Mouse (Mus musculus) right cerebral cortex, postnatal 36 days (tissue): Measurements from ENCODE around the gene Ank.
"Not testable (repeated sequence)": the region's sequence is repeated elsewhere in the genome, so short reads cannot be mapped to it uniquely, and the experiment has no call there.

Source experiments
- DNase-seq, 2 experiments: peaks; one replicate each; pipeline ENCODE4 v3.0.0; 2022; ENCODE audit warnings: low spot score in 2 of 2, mixed read lengths in 1 of 2

The Ank gene

GRCm38 (mm10) chr15:27467081-27467491 lies 609 bp downstream of the Ank start:
- DNase-seq = no peak

- DNase-seq = no peak
Measured at GRCm38 (mm10) chr15:27467641-27468040, 1.2 kb downstream of the Ank start.

GRCm38 (mm10) chr15:27468822-27469488 lies 2.5 kb downstream of the Ank start:
- DNase-seq = no peak

DNA sequence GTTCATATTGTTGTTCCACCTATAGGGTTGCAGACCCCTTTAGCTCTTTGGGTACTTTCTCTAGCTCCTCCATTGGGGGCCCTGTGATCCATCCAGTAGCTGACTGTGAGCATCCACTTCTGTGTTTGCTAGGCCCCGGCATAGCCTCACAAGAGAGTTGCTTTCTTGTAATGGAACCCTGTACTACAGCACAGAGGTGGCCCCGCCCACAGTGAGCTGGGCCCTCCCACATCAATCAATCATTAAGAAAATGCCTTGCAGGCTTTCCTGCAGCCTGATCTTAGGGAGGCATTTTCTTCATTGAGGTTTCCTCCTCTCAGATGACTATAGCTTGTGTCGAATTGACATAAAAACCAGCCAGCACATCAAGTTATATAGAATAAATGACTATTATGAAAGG lies 3.9 kb downstream of the Ank start:
- DNase-seq = not testable (repeated sequence)

DNA sequence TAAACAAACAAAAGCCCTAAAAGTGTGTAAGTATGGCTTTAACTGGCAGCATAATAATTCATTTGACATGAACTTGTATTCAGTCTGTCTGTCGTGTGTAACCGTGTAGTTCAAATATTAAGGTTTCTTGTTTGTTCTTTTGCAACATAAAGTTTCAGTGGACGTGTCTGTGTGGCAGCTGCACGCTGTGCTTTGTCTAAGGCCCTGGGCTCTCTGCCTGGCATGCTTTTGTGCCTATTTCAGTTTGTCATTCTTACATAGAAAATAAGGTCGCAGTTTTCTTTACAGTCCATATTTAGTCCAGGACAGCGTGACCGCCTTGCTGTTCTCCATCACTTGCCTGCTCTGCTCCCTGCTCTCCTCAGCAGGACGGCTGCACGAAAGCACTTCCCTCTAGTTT lies 5.8 kb downstream of the Ank start:
- no peak for DNase-seq

DNA sequence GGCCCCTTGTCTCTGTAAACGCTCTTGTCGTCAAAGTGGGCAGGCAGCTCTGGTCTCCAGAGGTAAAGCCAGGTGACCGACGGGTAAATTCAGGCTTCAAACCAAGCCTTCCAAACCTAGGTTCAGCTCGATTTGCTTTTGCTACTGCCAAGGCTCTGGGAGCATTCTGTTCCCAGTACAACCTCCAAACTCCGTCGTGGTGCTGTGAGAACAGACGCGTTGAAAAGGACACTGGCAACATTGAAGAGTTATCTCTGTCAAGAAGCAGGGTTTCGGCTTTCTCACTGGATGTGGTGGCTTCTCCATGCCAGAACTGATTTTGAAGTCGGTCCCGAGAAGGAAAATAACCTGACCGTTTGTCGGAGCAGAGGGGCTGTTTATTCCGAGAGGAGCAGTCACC lies 9.5 kb downstream of the Ank start:
- DNase-seq = no peak

GRCm38 (mm10) chr15:27476671-27477070 lies 10.2 kb downstream of the Ank start:
- DNase-seq = no peak

DNA sequence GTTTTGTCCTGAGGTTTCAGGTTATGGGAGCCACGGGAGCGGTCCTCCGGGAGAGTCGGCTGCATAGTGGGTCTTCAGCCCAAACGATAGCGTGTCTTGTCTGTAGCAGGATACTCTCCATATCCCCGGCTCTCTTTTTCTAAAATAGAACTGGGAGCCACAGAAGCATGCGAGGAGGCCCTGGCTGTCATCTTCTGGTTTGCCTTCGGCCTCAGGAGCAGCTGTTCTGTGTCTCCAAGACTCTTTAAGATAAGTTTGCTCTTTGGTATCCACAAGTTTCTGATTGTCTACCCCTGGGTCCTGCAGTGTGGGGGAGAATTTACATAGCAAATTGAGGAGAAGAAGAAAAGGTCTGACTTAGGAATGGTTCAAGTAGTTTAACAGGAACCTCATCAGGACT lies 10.7 kb downstream of the Ank start:
- DNase-seq = no peak

GRCm38 (mm10) chr15:27477630-27478029 lies 11.2 kb downstream of the Ank start:
- no peak for DNase-seq

GRCm38 (mm10) chr15:27480333-27481015 lies 14.0 kb downstream of the Ank start:
- no peak for DNase-seq

GRCm38 (mm10) chr15:27481956-27482355 lies 15.5 kb downstream of the Ank start:
- DNase-seq = no peak

DNA sequence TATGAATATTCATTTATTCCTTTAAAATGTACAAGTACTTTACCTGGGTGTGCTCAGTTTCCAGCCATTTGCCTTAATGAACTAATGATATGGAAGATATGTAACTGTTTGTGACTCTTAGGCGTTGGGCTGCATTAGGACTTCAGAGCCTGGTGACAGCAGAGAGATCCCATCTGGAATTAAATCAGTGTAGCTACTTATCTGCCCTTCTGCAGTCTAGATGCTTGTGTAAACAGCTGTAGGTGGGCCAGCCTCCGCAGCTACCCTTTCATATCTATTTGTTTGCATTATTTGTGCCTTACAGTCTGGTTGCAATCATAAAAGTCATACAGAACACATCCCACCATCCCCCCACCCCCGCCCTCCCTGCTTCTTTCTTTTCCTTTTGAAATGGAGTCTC lies 16.7 kb downstream of the Ank start:
- no peak for DNase-seq

DNA sequence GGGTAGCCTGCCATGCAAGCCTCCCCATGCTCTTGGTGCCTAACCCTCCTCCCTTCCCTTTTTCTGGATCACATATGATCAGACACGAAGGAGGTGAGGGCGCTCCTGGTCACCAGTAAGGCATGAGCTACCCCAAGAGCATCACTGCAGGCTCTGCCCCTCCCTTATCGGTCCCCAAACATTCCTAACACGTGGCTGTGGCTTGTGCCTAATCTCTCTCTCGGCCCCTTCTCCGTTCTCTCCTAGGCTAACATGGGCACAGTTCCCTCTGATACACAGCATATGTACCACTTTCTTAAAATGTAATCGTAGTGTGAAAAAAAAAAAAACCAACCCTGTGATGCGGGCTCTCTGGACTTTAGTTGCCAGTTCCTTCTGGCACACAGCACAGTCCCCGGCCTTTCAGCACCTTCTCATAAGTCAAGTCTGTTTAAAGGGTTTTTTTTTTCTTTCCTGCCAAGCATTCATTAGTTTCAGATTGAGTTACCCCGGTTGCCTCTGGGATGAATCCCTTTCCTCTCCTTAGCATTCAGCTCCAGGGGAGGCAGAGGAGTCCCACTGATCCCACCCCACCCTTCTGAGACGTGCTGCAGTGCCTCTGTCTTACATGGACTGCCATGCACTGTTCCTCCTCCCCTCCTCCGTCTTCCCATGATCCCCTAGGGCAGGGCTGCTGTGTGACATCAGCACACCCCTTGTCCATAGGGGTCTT lies 19.2 kb downstream of the Ank start:
- DNase-seq = no peak

DNA sequence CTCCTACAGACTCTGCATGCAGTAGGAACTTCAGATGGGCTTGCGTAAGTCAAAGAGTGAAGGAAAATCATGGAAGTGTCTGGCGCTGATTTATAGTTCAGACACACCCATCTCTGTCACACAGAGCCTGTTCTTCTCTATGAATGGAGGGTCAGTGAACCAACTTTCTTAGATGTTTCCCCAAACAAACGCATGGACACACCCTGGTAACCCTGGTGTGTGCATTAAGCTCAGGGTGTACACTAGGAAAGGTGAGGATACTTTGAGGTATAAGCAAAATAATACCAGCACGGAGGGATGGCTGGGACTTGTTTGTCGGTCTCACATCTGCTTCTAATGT lies 19.8 kb downstream of the Ank start:
- no peak for DNase-seq

GRCm38 (mm10) chr15:27487059-27487458 lies 20.6 kb downstream of the Ank start:
- DNase-seq = no peak

- DNase-seq = no peak
Measured at GRCm38 (mm10) chr15:27488042-27488441, 21.6 kb downstream of the Ank start.

GRCm38 (mm10) chr15:27490676-27491075 lies 24.2 kb downstream of the Ank start:
- no peak for DNase-seq

DNA sequence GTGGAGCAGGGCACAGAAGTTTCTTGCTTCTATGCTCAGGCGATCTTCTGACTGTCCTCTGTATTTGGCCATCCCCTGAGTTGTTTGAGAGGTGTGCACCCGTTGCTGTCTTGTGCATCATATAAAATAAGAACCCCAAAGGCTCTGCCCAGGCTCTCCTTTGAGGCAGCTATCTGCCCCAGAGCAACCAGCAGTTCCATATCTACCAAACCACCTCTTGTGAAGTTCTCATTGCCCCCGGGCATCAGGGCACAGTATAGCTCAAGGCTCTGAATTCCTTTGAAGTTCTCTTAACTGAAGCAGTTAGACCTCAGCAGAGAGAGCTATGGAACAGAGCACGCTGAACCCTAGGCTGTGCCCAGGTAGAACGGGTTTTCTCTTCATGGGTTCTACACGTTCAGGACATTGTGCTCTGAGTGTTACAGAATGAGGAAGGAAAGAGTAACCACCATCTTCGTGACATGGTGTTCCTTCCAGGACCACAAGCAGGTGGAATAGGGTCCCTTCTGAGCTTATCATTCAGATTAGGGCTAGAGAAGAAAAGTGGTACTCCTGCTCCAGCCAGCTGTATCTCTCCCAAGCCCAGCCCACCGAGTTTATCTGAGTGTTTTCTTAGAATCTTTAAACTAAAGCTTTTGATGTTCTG lies 25.1 kb downstream of the Ank start:
- DNase-seq = no peak

DNA sequence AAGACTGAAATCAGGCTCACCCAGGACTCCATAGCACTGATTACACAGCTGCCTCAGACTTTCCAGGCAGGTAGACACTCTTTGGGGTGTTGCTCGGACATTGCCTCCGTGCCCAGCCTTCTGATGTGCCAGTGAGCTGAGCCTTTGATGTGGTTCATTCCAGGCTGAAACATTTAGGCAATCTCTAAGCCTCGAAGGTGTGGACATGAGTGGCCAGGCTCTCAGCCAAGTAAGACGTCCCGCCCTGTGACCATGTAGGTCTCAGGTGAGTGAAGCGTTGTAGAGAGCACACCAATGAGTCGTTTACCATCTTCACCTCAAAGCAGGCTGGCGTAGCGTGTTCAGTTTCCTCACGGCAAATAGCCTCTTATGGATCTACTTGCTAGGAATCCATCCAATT lies 25.7 kb downstream of the Ank start:
- DNase-seq = no peak

GRCm38 (mm10) chr15:27492734-27493133 lies 26.3 kb downstream of the Ank start:
- DNase-seq = no peak

DNA sequence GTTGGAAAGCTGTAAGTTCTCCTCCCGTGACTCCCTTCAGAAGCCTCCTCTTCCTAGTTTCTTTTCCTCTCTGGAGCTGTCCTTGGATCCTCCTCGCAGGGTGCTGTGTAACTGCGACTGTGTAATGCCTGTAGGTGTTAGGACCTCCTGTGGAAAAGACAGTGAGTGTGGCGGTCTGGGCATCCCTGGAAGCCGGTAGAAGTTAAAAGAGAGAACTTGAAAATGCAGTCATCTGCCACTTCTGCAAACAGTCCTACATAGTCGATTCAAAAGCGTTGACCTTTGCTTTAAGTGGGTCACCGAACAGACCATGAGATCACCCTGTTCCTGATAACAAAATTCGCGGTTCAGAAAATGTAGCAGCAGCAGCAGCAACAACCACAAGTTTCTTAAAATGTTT lies 27.0 kb downstream of the Ank start:
- no peak for DNase-seq

DNA sequence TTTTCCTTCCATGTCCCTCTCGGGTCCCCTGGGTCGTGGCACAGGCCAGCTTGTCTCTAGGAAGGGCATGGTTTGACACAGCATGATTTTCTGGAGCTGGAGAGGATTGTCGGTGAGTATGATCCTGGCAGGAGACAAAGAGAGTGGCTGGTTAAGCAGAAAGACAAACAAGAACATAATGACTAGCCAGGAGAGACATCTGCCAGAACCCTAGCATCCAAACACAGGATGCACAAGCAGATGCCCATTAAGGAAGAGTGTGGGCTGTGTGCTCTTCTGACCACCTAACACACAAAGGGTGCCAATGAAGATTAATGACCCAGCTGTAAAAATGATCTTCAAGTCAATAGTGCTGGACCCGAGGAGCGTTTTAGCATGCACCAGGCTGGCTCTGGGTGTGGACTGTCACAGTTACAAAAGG lies 29.5 kb downstream of the Ank start:
- no peak for DNase-seq
